Mouse (Mus musculus) cerebellum, adult 11 months (tissue): ENCODE measurements around the gene Nell2.

Experiments used
- DNase-seq: peaks from one replicate; pipeline ENCODE4 v3.0.0; 2022

The Nell2 gene

GRCm38 (mm10) chr15:95467195-95467594 is 61.2 kb downstream of the Nell2 start:
- no peak for DNase-seq

GRCm38 (mm10) chr15:95460041-95460566 is 68.3 kb downstream of the Nell2 start:
- peak; percentile 27 for DNase-seq

GRCm38 (mm10) chr15:95444586-95444985 is 83.8 kb downstream of the Nell2 start:
- DNase-seq: no peak

- DNase-seq: no peak
Measured at GRCm38 (mm10) chr15:95437740-95438139, 90.6 kb downstream of the Nell2 start.

- DNase-seq: no peak
Measured at GRCm38 (mm10) chr15:95436261-95436660, 92.1 kb downstream of the Nell2 start.

GRCm38 (mm10) chr15:95431156-95431799 is 97.1 kb downstream of the Nell2 start:
- no peak for DNase-seq

GRCm38 (mm10) chr15:95430000-95430399 is 98.4 kb downstream of the Nell2 start:
- no peak for DNase-seq

GRCm38 (mm10) chr15:95428003-95428663 is 100.2 kb downstream of the Nell2 start:
- no peak for DNase-seq

GRCm38 (mm10) chr15:95425085-95425484 is 103.3 kb downstream of the Nell2 start:
- DNase-seq: no peak

GRCm38 (mm10) chr15:95422226-95422950 is 106.0 kb downstream of the Nell2 start:
- no peak for DNase-seq

- no peak for DNase-seq
Measured at GRCm38 (mm10) chr15:95418641-95419040, 109.7 kb downstream of the Nell2 start.

- DNase-seq: no peak
Measured at GRCm38 (mm10) chr15:95411949-95412741, 116.2 kb downstream of the Nell2 start.

GRCm38 (mm10) chr15:95410213-95410843 is 118.0 kb downstream of the Nell2 start:
- DNase-seq: no peak

GRCm38 (mm10) chr15:95390347-95390746 is 138.0 kb downstream of the Nell2 start:
- DNase-seq: no peak

- no peak for DNase-seq
Measured at GRCm38 (mm10) chr15:95388950-95389349, 139.4 kb downstream of the Nell2 start.

GRCm38 (mm10) chr15:95380859-95381258 is 147.5 kb downstream of the Nell2 start:
- no peak for DNase-seq

GRCm38 (mm10) chr15:95370720-95371395 is 157.5 kb downstream of the Nell2 start:
- peak; percentile 35 for DNase-seq

- DNase-seq: no peak
Measured at GRCm38 (mm10) chr15:95368185-95368584, 160.2 kb downstream of the Nell2 start.

GRCm38 (mm10) chr15:95366506-95366905 is 161.9 kb downstream of the Nell2 start:
- no peak for DNase-seq

- DNase-seq: no peak
Measured at GRCm38 (mm10) chr15:95354806-95355205, 173.6 kb downstream of the Nell2 start.
